Mouse (Mus musculus): ENCODE results near the gene Edrf1. TPM values are rescaled to one million over a fixed set of nuclear protein-coding genes. Genes with fewer than 3 reads are reported as not detected.

Edrf1 gene
- polyA plus RNA-seq, 1 experiment from 2014 or later = 16.6 TPM

DNA sequence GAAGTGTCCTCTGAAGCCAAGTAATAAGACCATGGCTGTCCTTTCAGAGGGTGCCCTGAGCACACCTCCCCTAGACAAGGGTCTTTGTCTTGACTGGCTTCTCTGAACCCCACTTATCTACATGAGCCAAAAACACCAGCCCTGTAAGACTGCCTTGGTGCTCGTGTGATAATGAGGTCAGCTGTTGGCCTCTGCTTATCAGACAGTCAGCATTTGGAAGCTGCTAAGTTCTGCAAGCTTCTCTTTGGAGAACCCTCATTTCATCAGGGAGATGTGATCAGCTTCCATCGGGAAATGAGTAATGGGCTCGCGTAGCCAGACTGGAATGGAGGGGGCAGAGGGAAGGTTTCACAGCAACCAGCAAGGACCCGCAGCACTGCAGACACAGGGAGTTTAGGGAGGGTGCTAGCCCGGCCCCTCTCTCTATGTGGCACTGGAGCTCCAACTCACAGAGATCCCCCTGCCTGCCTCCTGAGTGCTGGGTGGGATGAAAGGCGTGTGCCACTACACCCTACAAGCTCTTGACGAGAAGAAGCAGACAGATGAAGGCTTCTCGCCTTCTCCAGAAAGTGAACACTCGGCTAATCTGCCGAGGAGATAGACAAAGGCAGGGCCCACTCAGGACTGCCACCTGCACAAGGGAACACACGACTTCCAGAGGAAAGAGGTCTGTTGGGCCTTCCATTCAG lies 60.8 kb downstream of the Edrf1 start:
- peaks cover 31% of the 10 kb centered on the region for H3K36me3 ChIP-seq
- H3K9ac ChIP-seq = no peak overlapping the region
- H3K4me1 ChIP-seq = no peaks in the 10 kb centered on the region
- H3K27ac ChIP-seq (replicated peaks) = no peak overlapping the region
- WGBS = 91% methylated on average over 12 of the region's 12 CpGs
- H3K9me3 ChIP-seq (replicated peaks) = no peaks in the 10 kb centered on the region
- no peak for ATAC-seq (ENCODE audit: insufficient number of reproducible peaks, low FRiP score, low TSS enrichment, low read depth)
- no peak overlapping the region for H3K4me3 ChIP-seq (replicated peaks)
- H3K4me2 ChIP-seq (replicated peaks) = no peak overlapping the region
- no peaks in the 10 kb centered on the region for H3K27me3 ChIP-seq

DNA sequence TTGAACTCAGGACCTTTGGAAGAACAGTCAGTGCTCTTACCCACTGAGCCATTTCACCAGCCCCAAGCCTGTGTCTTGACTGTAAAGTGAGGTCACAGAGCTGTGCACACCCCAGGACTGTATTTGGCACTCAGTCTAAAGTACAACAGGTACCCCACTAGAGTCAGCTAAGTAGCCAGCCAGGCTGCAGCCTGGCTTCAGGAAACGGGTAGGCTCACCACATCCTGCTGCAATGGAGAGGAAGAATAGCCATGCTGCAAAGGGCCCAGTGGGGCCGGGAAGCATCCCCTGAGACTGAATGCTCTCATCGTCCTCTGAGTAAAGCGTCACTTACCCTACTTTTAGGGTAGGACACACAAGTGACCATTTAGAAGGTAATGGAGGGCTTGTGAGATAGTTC lies 62.5 kb downstream of the Edrf1 start:
- Histone ChIP-seq H3K9me3 (replicated peaks) (no peaks in the 10 kb centered on the region), H3K27me3 (no peaks in the 10 kb centered on the region), H3K4me3 (replicated peaks) (no peak overlapping the region), H3K9ac (no peak overlapping the region), H3K4me2 (replicated peaks) (no peak overlapping the region), H3K27ac (replicated peaks) (no peak overlapping the region), H3K4me1 (no peaks in the 10 kb centered on the region), H3K36me3 (peaks cover 29% of the 10 kb centered on the region)
- no peak for ATAC-seq (ENCODE audit: insufficient number of reproducible peaks, low FRiP score, low TSS enrichment, low read depth)
- 84% methylated on average over 4 of the region's 4 CpGs for WGBS

DNA sequence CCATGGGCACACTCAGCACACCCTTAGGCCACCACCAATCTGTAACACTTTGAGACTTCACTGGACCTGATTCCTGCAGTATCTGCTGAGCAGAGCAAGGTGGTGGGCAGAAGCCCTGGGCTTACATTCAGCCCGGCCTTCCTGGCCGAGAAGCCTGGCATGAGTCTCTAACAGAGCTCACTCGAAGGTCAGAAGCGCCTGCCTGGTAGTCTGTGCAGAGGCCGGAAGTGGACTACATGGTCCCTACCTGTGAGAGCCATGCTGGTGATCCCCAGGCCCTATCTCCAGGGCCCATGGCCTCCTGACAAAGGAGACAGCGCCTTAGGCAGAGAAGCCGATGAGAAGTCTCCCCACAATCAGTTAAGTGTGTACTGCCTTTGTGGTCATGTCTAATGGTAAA lies 64.0 kb downstream of the Edrf1 start:
- Histone ChIP-seq H3K9ac (no peak overlapping the region), H3K27me3 (no peaks in the 10 kb centered on the region), H3K4me2 (replicated peaks) (no peak overlapping the region), H3K27ac (replicated peaks) (no peak overlapping the region), H3K4me1 (no peaks in the 10 kb centered on the region), H3K9me3 (replicated peaks) (no peaks in the 10 kb centered on the region), H3K36me3 (peaks cover 27% of the 10 kb centered on the region), H3K4me3 (replicated peaks) (no peak overlapping the region)
- ATAC-seq (ENCODE audit: insufficient number of reproducible peaks, low FRiP score, low TSS enrichment, low read depth) = no peak
- 95% methylated on average over 7 of the region's 7 CpGs for WGBS

DNA sequence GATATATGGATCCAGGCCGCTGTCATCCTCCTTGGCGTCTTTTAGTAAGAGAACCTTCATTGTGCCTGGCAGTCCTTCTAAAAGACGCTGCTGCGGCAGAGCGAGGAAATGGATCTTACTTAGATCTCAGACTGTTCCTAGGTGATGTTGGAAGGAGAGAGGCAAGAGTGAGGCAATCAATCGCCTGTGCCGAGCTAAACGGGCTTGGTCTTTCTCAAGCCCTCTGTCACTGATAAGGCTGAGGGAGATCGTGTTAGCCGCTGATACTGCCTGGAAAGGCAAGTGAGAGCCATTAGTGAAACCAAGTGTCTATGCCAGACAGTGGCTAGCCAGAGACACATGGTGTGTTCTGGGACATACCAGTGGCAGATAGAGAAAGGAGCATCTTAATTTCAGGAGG lies 65.0 kb downstream of the Edrf1 start:
- H3K4me2 ChIP-seq (replicated peaks) = no peak overlapping the region
- no peak overlapping the region for H3K27ac ChIP-seq (replicated peaks)
- 94% methylated on average over 10 of the region's 10 CpGs for WGBS
- no peak overlapping the region for H3K9ac ChIP-seq
- peaks cover 17% of the 10 kb centered on the region for H3K36me3 ChIP-seq
- no peak overlapping the region for H3K4me3 ChIP-seq (replicated peaks)
- H3K27me3 ChIP-seq = no peaks in the 10 kb centered on the region
- no peaks in the 10 kb centered on the region for H3K9me3 ChIP-seq (replicated peaks)
- no peaks in the 10 kb centered on the region for H3K4me1 ChIP-seq
- ATAC-seq (ENCODE audit: insufficient number of reproducible peaks, low FRiP score, low TSS enrichment, low read depth) = no peak

DNA sequence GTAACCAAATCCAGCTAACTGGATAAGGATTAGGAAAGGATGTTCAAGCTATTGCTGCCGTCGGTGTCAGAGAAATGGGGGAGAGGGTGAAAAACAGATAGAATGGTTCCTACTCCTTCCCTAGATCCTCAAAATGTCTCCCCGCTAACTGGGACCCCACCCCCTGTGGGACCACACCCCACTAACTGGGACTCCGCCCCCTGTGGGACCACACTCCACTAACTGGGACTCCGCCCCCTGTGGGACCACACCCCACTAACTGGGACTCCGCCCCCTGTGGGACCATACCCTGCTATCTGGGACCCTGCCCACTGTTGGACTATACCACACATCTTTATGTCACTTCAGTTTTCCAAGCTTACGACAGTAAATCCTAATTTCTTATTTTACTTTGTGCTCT lies 66.6 kb downstream of the Edrf1 start:
- H3K27ac ChIP-seq (replicated peaks) = no peak overlapping the region
- H3K4me2 ChIP-seq (replicated peaks) = no peak overlapping the region
- ATAC-seq (ENCODE audit: insufficient number of reproducible peaks, low FRiP score, low TSS enrichment, low read depth) = no peak
- peaks cover 3% of the 10 kb centered on the region; the same call in 1 of the 2 replicates for H3K4me1 ChIP-seq
- H3K4me3 ChIP-seq (replicated peaks) = no peak overlapping the region
- no peaks in the 10 kb centered on the region for H3K9me3 ChIP-seq (replicated peaks)
- no peaks in the 10 kb centered on the region for H3K27me3 ChIP-seq
- peaks cover 15% of the 10 kb centered on the region for H3K36me3 ChIP-seq
- no peak overlapping the region for H3K9ac ChIP-seq
- WGBS = 92% methylated on average over 7 of the region's 7 CpGs

DNA sequence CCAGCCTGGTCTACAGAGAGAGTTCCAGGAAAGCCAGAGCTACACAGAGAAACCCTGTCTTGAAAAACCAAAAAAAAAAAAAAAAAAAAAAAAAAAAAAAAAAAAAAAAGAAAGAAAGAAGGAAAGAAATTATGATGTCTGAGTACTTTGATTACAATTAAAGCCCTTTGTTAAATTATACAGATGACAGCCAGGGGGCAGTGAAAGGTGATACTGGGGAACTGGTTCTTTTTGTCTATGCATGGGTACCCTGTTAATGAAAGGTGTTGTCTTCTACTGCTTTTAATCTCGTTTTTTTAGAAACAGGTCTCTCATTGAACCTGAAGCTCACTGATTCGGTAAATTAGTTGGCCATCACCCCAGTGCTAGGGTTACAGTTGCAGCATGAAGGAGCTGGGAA lies 70.0 kb downstream of the Edrf1 start:
- peaks cover 9% of the 10 kb centered on the region; the same call in 1 of the 2 replicates for H3K4me1 ChIP-seq
- no peaks in the 10 kb centered on the region for H3K27me3 ChIP-seq
- H3K9ac ChIP-seq = no peak overlapping the region
- ATAC-seq (ENCODE audit: insufficient number of reproducible peaks, low FRiP score, low TSS enrichment, low read depth) = no peak
- H3K36me3 ChIP-seq = peaks cover 4% of the 10 kb centered on the region; the same call in 1 of the 2 replicates
- WGBS = 90% methylated on average over 2 of the region's 2 CpGs
- H3K4me3 ChIP-seq (replicated peaks) = no peak overlapping the region
- no peak overlapping the region for H3K27ac ChIP-seq (replicated peaks)
- no peak overlapping the region for H3K4me2 ChIP-seq (replicated peaks)
- H3K9me3 ChIP-seq (replicated peaks) = no peaks in the 10 kb centered on the region

DNA sequence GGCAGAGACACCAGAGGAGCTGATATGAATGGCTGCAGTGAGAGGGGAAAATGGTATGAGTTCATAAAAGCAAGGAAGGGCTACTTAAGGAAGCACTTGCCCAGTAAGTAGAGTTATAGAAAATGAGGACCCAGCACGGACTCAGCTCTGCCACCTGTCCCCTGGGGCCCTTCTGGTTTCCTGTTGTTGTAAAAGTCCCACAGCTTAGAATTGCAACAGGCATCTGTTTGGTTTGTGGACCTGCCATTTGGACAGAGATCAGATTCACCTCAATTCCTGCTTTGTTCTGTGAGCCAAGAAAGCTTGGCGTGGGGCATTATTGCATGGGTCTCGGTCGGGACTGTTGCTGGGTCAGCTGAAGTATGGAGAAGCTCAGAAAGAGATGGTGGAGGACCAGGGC lies 78.0 kb downstream of the Edrf1 start:
- no peak for ATAC-seq (ENCODE audit: insufficient number of reproducible peaks, low FRiP score, low TSS enrichment, low read depth)
- no peaks in the 10 kb centered on the region for H3K9me3 ChIP-seq (replicated peaks)
- H3K4me3 ChIP-seq (replicated peaks) = no peak overlapping the region
- no peak overlapping the region for H3K9ac ChIP-seq
- H3K4me2 ChIP-seq (replicated peaks) = no peak overlapping the region
- H3K4me1 ChIP-seq = no peaks in the 10 kb centered on the region
- no peak overlapping the region for H3K27ac ChIP-seq (replicated peaks)
- no peaks in the 10 kb centered on the region for H3K27me3 ChIP-seq
- peaks cover 79% of the 10 kb centered on the region for H3K36me3 ChIP-seq
- WGBS = 82% methylated on average over 4 of the region's 4 CpGs

DNA sequence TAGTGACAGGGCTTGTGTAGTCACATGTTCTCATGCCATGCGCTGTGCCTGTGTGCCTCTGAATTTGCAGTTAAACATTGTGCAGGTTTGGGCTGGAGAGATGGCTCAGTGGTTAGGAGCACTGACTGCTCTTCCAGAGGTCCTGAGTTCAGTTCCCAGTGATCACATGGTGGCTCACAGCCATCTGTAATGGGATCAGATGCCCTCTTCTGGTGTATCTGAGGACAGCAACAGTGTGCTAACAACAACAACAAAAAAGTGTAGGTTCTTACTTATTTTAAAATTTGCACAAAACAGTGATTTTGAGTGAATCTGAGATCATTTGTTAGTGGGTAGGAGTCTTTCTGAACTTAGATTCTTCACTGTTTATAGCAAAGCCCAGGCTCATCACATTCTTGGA lies 81.2 kb downstream of the Edrf1 start:
- Histone ChIP-seq H3K27me3 (no peaks in the 10 kb centered on the region), H3K4me3 (replicated peaks) (no peak overlapping the region), H3K36me3 (peaks cover 89% of the 10 kb centered on the region), H3K9me3 (replicated peaks) (no peaks in the 10 kb centered on the region), H3K9ac (no peak overlapping the region), H3K27ac (replicated peaks) (no peak overlapping the region), H3K4me2 (replicated peaks) (no peak overlapping the region), H3K4me1 (no peaks in the 10 kb centered on the region)
- ATAC-seq (ENCODE audit: insufficient number of reproducible peaks, low FRiP score, low TSS enrichment, low read depth) = no peak
- 98% methylated on average over 1 of the region's 1 CpGs for WGBS

DNA sequence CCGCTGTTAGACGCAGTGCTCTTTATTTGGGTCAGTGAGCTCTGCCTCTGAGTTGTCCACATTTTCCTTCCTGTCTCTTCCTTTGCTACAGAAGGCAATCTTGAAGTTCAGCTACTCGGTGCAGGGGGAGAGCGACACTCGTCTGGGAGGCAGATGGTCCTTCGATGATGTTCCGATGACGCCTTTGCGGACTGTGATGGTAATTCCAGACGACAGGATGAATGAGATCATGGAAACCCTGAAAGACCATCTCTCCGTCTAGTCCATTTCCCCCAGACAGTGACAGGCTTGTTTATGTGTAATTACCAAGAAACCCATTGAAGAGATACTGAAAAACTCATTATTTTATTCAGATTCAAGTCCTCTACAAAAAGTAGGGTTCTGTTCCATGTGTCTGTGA lies 83.3 kb downstream of the Edrf1 start:
- Histone ChIP-seq H3K4me3 (replicated peaks) (no peak overlapping the region), H3K9me3 (replicated peaks) (no peaks in the 10 kb centered on the region), H3K27ac (replicated peaks) (no peak overlapping the region), H3K4me2 (replicated peaks) (no peak overlapping the region), H3K9ac (no peak overlapping the region), H3K36me3 (peaks cover 74% of the 10 kb centered on the region), H3K27me3 (no peaks in the 10 kb centered on the region), H3K4me1 (no peaks in the 10 kb centered on the region)
- WGBS = 69% methylated on average over 11 of the region's 11 CpGs
- no peak for ATAC-seq (ENCODE audit: insufficient number of reproducible peaks, low FRiP score, low TSS enrichment, low read depth)

Other genes with a start within 250 kb of the Edrf1 start
- not detected in 2 replicates for gene Tex36, start 35.4 kb upstream of the Edrf1 start, polyA plus RNA-seq (2015; fragmentation: Nextera tagmentation; extraction: Ambion mirVana)
- gene Mmp21, start 42.5 kb downstream of the Edrf1 start, polyA plus RNA-seq (2015; fragmentation: Nextera tagmentation; extraction: Ambion mirVana) = 0.13 and 0.17 TPM in 2 replicates
- 150 and 164 TPM in 2 replicates for gene Bccip, start 71.8 kb downstream of the Edrf1 start, polyA plus RNA-seq (2015; fragmentation: Nextera tagmentation; extraction: Ambion mirVana)
- 33.7 and 34.2 TPM in 2 replicates for gene Uros, start 72.5 kb downstream of the Edrf1 start, polyA plus RNA-seq (2015; fragmentation: Nextera tagmentation; extraction: Ambion mirVana)
- gene Fank1, start 139.3 kb downstream of the Edrf1 start, polyA plus RNA-seq (2015; fragmentation: Nextera tagmentation; extraction: Ambion mirVana) = 2.6 and 6.6 TPM in 2 replicates
- 29.1 TPM in 2 replicates for gene Dhx32, start 145.2 kb downstream of the Edrf1 start, polyA plus RNA-seq (2015; fragmentation: Nextera tagmentation; extraction: Ambion mirVana)